Mouse (Mus musculus) lung, adult 18-20 months (tissue): ENCODE results near the gene Sec11a.
A peak's percentile ranks its signal among the peaks of the same experiment; 100 is the strongest.

Source experiments
- DNase-seq, 2 experiments: peaks; one replicate each; pipeline ENCODE4 v3.0.0; 2022; ENCODE audit warnings: mixed read lengths in 2 of 2

The Sec11a gene

GRCm38 (mm10) chr7:80894815-80895519 is 52.6 kb downstream of the Sec11a start:
- DNase-seq: no peak

GRCm38 (mm10) chr7:80894196-80894595 is 53.4 kb downstream of the Sec11a start:
- no peak for DNase-seq

GRCm38 (mm10) chr7:80893753-80894129 is 53.8 kb downstream of the Sec11a start:
- DNase-seq: no peak

DNA sequence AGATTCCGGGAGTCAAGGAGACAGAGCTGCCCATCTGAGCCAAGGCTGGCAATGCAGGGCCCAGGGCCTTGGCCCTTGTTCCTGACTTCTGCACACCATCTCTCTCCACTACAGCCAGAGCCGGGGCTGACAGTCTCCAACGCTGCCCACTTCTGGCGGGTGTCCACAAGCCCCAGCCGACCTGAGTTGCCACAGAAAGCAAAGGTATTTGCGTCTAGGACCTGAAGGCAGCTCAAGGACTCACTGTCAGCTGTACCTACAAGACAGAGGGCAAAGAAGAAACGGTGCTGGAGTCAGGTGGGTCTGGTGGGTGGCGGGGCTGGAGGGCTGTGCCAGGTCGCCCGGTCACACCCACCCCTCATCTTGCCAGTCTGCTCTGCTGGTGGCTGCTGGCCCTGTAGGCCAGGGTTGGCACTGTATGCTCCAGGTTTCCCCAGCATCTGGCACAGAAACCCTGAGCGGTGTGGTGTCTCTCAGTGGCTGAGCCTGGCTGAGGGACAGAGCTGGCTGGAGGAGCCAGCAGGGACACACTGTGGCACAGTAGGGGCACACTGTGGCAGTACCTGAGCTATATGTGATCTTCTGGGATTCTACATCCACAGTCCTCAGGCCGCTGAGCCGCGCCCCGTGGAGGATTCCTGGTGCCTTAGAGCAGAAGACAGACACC is 54.4 kb downstream of the Sec11a start:
- DNase-seq: no peak

DNA sequence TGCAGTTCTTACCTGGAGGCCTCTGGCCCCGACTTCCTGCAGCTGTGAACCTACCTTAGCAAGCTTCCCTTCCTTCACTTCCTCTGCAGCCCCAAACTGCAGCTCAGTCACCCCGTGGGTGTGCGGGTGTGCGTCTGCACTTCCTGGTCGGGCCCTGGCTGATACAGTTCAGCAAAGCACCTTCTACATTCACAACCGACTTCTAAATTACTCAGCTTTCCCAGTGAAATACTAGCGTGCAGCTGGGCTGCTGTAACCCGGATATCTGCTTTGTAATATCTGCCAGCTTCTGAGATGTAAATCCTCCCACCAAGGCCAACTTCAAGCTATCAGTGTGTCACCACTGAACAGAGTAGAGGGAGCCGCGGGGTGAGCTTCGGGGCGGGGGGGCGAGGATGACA is 57.7 kb downstream of the Sec11a start:
- no peak for DNase-seq

DNA sequence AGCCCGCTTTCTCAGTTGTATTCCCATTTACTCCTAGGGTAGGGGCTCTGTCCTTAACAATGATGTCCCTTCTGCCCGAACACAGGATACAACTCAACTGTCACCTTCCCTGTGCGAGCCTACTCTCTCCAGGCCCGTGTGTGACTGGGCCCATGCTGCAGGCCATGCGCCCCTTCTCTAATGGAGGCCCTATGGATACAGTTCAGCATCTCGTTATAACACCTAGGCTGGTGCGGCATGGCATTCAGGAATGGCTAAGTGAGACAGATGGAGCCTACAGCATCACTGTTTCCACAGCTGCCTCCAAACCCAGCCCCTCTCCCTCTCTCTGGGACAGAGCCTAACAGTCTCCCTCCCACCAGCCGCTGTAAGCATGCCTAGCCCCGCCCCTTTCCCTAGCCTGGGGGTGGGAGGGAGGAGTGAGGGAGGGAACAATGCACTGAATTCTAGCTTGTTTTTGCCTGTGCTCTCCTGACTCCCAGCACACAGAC is 58.5 kb downstream of the Sec11a start:
- DNase-seq: no peak

DNA sequence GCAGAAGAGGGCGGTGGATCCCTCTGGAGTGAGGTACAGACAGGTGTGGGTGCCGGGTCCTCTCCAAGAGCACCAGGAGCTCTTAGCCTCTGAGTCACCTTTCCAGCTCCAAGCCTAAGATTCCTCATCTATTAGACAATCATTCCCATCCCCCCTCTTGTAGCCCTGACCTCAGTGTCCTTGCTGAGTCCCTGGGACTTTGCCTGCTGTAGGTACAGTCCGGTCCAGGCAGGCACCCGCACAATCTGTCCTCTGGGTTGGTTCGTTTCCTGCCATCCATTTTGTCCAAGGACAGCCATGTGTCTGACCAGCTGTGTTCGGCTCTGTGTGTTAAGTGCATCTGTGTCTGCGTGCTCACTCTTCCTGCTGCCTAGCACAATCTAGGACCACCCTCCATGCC is 59.0 kb downstream of the Sec11a start:
- DNase-seq: no peak

GRCm38 (mm10) chr7:80885666-80886065 is 61.9 kb downstream of the Sec11a start:
- no peak for DNase-seq

DNA sequence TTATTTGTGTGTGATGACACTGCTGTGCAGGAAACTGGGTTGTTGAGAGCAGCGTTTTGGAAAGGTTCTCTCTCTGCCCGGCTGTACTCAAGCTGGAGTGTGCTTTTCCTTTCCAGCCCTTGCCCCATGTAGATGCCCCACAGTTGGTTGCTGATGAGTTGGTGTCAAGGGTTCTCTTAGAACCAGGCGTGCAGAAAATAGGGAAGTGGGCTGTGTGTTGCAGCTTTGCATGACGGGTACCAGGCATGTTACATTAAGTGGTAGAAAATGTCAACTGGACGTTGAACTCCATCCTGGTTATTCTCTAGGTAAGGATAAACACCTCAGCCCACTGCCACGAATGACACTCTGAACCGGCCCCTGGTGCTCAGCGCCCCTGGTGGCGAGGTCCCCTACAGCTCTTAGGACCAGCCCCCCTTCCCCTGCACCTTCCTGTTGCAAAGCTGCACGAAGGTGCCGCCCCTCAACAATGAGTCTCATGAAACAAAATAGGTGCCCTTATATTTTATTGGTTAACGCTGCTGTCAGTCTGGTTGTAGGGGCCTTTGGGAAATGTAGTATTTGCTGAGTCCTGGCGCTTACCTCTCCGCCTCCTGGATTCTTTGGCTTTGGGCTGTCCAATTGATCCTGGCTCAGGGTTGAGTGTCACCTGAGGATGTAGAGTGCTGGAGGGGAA is 64.6 kb downstream of the Sec11a start:
- peak; percentile 69 to 82 for DNase-seq

GRCm38 (mm10) chr7:80875727-80876126 is 71.9 kb downstream of the Sec11a start:
- no peak for DNase-seq

DNA sequence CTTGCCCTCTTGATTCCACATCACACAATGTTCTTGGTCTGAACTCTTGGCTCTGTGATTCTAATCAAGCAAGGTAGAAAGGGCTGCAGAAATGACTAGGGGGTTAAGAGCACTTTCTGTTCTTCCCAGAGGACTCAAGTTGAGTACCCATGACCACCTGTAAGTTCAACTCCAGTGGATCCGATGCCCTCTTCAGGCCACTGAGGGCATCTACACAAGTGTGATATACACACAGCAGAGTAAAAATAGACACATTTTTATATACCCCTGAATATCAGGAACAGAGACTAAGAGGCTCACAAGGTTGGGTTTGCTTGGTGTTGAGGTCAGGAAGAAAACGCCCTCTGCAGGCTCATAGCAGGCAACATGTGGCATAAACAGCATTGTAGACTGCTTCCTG is 73.9 kb downstream of the Sec11a start:
- DNase-seq: no peak

GRCm38 (mm10) chr7:80873038-80873437 is 74.5 kb downstream of the Sec11a start:
- DNase-seq: no peak

- no peak for DNase-seq
Measured at GRCm38 (mm10) chr7:80868686-80869085, 78.9 kb downstream of the Sec11a start.

DNA sequence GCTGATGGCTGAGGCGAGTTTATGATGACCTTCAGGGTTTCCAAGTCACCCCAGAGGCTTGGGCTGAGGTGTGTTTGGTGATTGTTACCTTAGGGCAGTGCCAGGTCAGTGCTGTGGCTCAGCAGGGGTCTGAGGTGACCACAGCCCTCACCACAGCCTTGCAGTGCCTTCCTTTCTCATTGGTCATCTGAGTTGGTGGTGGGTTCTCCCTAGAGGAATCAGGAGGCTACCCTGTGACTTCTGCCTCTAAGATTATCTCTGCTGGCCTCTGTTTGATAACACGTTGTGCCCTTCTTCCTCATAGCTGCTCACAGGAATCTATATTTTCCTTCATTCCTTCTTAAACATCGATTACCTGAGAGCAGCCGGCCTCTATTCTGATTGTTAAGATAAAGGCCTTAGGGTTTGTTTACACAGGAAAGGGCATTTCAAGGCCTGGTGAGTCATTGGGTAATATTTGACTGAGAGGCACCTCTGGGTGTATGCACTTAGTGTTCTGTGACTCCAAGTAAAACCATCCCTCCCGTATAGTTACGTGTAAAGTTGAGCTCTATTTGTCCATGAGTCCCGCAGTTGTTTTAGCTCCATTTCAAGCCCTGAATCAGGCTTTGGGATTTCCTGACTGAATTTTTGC is 80.9 kb downstream of the Sec11a start:
- DNase-seq: peak in 1 of 2 experiments; percentile 45

DNA sequence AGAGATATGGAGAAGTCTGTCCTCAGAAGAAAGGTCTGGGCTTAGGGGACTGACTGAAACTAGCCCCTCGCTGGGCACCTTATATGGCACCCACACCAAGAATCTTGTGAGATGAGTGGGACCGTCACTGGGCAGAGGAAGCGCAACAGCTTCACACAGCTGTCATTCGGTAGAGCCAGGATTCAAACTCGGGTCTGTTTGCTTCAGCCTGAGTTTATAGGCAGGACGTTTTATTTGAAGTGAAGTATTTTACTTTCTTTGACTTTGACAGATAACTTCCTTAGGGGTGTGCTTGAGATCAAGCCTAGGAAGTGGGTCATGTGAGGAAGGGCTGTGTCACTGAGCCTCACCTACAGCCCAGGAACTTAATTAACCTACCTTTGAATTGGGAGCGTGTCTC is 82.1 kb downstream of the Sec11a start:
- DNase-seq: no peak

DNA sequence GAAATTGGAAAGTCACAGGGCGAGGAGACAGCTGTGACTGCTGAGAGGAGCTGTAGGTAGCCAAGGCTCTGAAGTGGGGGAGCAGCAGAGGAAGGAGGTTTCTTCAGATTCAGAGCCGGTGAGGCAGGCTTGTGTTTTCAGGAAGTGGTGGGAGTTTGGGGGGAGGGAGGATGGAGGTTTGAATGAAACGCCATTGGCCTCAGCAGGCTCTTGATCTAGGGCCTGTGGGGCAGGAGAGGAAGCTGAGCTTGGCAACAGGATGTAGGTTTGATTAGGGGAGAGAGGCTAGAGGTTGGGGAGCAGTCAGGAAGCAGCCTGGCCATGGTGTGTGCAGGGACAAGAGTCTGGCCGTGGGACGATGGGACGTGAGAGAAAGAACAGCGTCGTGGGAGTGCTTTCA is 82.7 kb downstream of the Sec11a start:
- peak; percentile 31 to 34 for DNase-seq

DNA sequence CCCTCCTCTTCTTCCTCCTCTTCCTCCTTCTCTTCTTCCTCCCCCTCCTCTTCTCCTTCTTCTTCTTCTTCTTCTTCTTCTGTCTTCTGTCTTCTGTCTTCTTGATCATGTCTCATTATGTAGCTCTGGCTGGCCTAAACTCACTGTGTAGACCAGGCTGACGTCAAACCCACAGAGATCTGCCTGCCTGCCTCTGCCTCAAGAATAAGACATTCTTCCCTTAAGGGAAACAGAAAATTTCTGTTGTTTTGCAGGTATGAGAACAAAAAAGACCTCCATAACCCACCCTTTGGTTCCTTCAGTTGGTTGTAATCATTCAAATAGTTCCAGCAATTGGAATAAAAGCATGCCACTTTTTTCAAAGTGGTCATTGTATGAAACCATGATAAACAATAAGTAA is 83.4 kb downstream of the Sec11a start:
- DNase-seq: no peak

DNA sequence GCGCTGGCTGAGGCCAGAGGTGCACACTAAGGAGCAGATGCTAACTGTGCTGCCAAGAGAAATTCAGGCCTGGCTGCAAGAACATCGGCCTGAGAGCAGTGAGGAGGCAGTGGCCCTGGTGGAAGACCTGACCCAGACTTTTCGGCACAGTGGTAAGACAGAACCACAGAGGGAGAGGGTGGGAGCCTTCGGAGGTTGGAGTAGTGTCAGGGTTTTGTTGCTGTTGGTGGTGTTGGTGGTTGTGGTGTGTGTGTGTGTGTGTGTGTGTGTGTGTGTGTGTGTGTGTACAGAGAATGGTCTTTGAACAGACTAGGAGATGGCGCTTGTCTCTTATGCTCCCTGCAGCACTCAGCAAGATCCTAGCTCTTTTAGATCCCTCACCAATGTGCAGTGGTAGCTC is 84.1 kb downstream of the Sec11a start:
- DNase-seq: no peak

GRCm38 (mm10) chr7:80862475-80862874 is 85.1 kb downstream of the Sec11a start:
- DNase-seq: no peak

- peak; percentile 93 to 94 for DNase-seq
Measured at GRCm38 (mm10) chr7:80860729-80861274, 86.8 kb downstream of the Sec11a start, which contains the start of gene Zscan2. TSS of gene Zscan2 (plus strand) at chr7:80860920.

DNA sequence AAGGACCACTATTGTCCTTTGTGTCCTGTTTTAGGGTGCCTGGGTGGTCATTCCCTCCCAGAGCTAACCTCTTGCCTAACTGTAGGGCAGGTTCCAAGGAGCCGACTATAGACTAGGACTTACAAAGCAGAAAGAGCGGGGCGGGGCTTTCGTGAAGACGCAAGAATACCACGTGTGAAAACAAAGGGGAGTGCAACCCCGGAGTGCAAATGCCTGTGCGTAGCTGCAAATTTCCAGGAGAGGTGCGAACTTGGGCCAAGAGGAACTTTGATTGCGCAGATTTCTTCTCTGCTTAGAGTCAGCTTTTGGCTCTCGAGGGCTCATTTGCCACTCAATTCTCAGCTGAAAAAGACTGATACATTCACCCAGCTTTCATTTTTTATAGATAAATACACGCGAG is 87.4 kb downstream of the Sec11a start:
- peak; percentile 79 to 87 for DNase-seq

- peak; percentile 77 to 78 for DNase-seq
Measured at GRCm38 (mm10) chr7:80857181-80857580, 90.4 kb downstream of the Sec11a start.

- no peak for DNase-seq
Measured at GRCm38 (mm10) chr7:80855316-80855715, 92.3 kb downstream of the Sec11a start.
